Mouse (Mus musculus) splenic B cell, adult 2 months (primary cell): ENCODE measurements around the gene Dnlz.

ENCODE experiments used
- DNase-seq: peaks from one replicate; pipeline ENCODE4 v3.0.0-alpha.2; 2011; ENCODE audit warnings: low read depth, low spot score
- H3K27me3 ChIP-seq: 2 replicates; pipeline ENCODE4 v1.6.1; 2012; ENCODE audit warnings: mild to moderate bottlenecking, low read length, moderate library complexity, mixed read lengths; ENCODE audit not compliant: control insufficient read depth, poor library complexity, insufficient read depth, severe bottlenecking
- H3K36me3 ChIP-seq: 2 replicates; pipeline ENCODE4 v1.6.1; 2012; ENCODE audit warnings: mild to moderate bottlenecking, low read length, moderate library complexity, mixed read lengths; ENCODE audit not compliant: control insufficient read depth, poor library complexity, insufficient read depth, severe bottlenecking

Gene Dnlz

GRCm38 (mm10) chr2:26319519-26320244 is 32.2 kb downstream of the Dnlz start:
- no peak for DNase-seq
- H3K36me3 ChIP-seq: no peaks in the 10 kb centered on the region
- no peaks in the 10 kb centered on the region for H3K27me3 ChIP-seq

- H3K36me3 ChIP-seq: no peaks in the 10 kb centered on the region
- no peaks in the 10 kb centered on the region for H3K27me3 ChIP-seq
- no peak for DNase-seq
Measured at GRCm38 (mm10) chr2:26319109-26319508, 32.8 kb downstream of the Dnlz start.

GRCm38 (mm10) chr2:26317991-26318672 is 33.8 kb downstream of the Dnlz start:
- no peak for DNase-seq
- Histone ChIP-seq H3K36me3 (no peaks in the 10 kb centered on the region), H3K27me3 (no peaks in the 10 kb centered on the region)

- no peaks in the 10 kb centered on the region for H3K36me3 ChIP-seq
- no peaks in the 10 kb centered on the region for H3K27me3 ChIP-seq
- no peak for DNase-seq
Measured at GRCm38 (mm10) chr2:26317371-26317770, 34.5 kb downstream of the Dnlz start.

- Histone ChIP-seq H3K27me3 (no peaks in the 10 kb centered on the region), H3K36me3 (no peaks in the 10 kb centered on the region)
- DNase-seq: peak; percentile 18
Measured at GRCm38 (mm10) chr2:26316576-26317246, 35.2 kb downstream of the Dnlz start.

GRCm38 (mm10) chr2:26315925-26316311 is 36.0 kb downstream of the Dnlz start:
- DNase-seq: no peak
- Histone ChIP-seq H3K36me3 (no peaks in the 10 kb centered on the region), H3K27me3 (no peaks in the 10 kb centered on the region)

- H3K36me3 ChIP-seq: no peaks in the 10 kb centered on the region
- peak; percentile 77 for DNase-seq
- no peaks in the 10 kb centered on the region for H3K27me3 ChIP-seq
Measured at GRCm38 (mm10) chr2:26315072-26315924, 36.6 kb downstream of the Dnlz start, which contains the start of gene Gpsm1. Gpsm1 (plus strand) TSS chr2:26315515.

- Histone ChIP-seq H3K36me3 (no peaks in the 10 kb centered on the region), H3K27me3 (no peaks in the 10 kb centered on the region)
- no peak for DNase-seq
Measured at GRCm38 (mm10) chr2:26314281-26315071, 37.4 kb downstream of the Dnlz start.

- DNase-seq: no peak
- Histone ChIP-seq H3K27me3 (no peaks in the 10 kb centered on the region), H3K36me3 (no peaks in the 10 kb centered on the region)
Measured at GRCm38 (mm10) chr2:26313394-26313793, 38.5 kb downstream of the Dnlz start.

GRCm38 (mm10) chr2:26312812-26313211 is 39.1 kb downstream of the Dnlz start:
- Histone ChIP-seq H3K27me3 (no peaks in the 10 kb centered on the region), H3K36me3 (no peaks in the 10 kb centered on the region)
- DNase-seq: peak; percentile 48

GRCm38 (mm10) chr2:26311936-26312335 is 40.0 kb downstream of the Dnlz start:
- Histone ChIP-seq H3K36me3 (no peaks in the 10 kb centered on the region), H3K27me3 (no peaks in the 10 kb centered on the region)
- no peak for DNase-seq

GRCm38 (mm10) chr2:26309739-26310138 is 42.2 kb downstream of the Dnlz start:
- no peaks in the 10 kb centered on the region for H3K27me3 ChIP-seq
- DNase-seq: no peak
- H3K36me3 ChIP-seq: no peaks in the 10 kb centered on the region

- no peaks in the 10 kb centered on the region for H3K36me3 ChIP-seq
- no peak for DNase-seq
- no peaks in the 10 kb centered on the region for H3K27me3 ChIP-seq
Measured at GRCm38 (mm10) chr2:26306702-26307101, 45.2 kb downstream of the Dnlz start.

GRCm38 (mm10) chr2:26305555-26305954 is 46.4 kb downstream of the Dnlz start:
- no peak for DNase-seq
- Histone ChIP-seq H3K36me3 (no peaks in the 10 kb centered on the region), H3K27me3 (no peaks in the 10 kb centered on the region)
